Mouse (Mus musculus) heart, embryonic 11.5 days (tissue): ENCODE data around the gene Gpr4. TPM values are rescaled to one million over a fixed set of nuclear protein-coding genes. Genes with fewer than 3 reads are reported as not detected.

Experiments used
- ATAC-seq: fragments of 200-750 bp; cut with Nextera tagmentation; replicated peaks from 2 replicates; pipeline ENCODE4 v1.8.0; 2017; ENCODE audit warnings: moderate library complexity; ENCODE audit not compliant: insufficient number of reproducible peaks, low FRiP score, low TSS enrichment
- H3K27ac ChIP-seq: fragments of 300-500 bp; sonication (generic); 2 replicates; pipeline ENCODE4 v1.5.1; 2014; ENCODE audit warnings: mild to moderate bottlenecking, low read depth, low read length
- H3K27me3 ChIP-seq: fragments of 300-500 bp; sonication (generic); 2 replicates; pipeline ENCODE4 v1.6.1; 2014; ENCODE audit warnings: mild to moderate bottlenecking, low read length, mixed read lengths; ENCODE audit not compliant: control insufficient read depth, insufficient read depth
- H3K36me3 ChIP-seq: fragments of 300-500 bp; sonication (generic); 2 replicates; pipeline ENCODE4 v1.6.1; 2014; ENCODE audit warnings: mild to moderate bottlenecking, low read length, moderate library complexity, mixed read lengths; ENCODE audit not compliant: control insufficient read depth, insufficient read depth
- H3K4me1 ChIP-seq: fragments of 300-500 bp; sonication (generic); 2 replicates; pipeline ENCODE4 v1.6.1; 2014; ENCODE audit warnings: low read length; ENCODE audit not compliant: control insufficient read depth, insufficient read depth
- H3K4me2 ChIP-seq: fragments of 300-500 bp; sonication (generic); 2 replicates; pipeline ENCODE4 v1.6.1; 2014; ENCODE audit warnings: mild to moderate bottlenecking, moderate library complexity
- H3K4me3 ChIP-seq: fragments of 300-500 bp; sonication (generic); 2 replicates; pipeline ENCODE4 v1.5.1; 2014; ENCODE audit warnings: low read depth, low read length
- H3K9ac ChIP-seq: fragments of 300-500 bp; sonication (generic); 2 replicates; pipeline ENCODE4 v1.6.1; 2014; ENCODE audit warnings: mild to moderate bottlenecking, low read depth, low read length, moderate library complexity
- H3K9me3 ChIP-seq: fragments of 300-500 bp; sonication (generic); replicated peaks from 2 replicates; pipeline ENCODE4 v1.6.1; 2016; ENCODE audit warnings: low read length; ENCODE audit not compliant: control insufficient read depth
- WGBS: fragments of 180-500 bp; shearing (Covaris S2); extraction: QIAGEN DNeasy Blood & Tissue Kit; methylation state at CpG from one replicate; pipeline ENCODE4 v1.1.7; 2014; ENCODE audit not compliant: insufficient replicate concordance; 5-methylcytosine and 5-hydroxymethylcytosine counted together
- polyA plus RNA-seq: library from polyadenylated mRNA; unstranded; fragments of >200 nt; fragmentation: Nextera tagmentation; extraction: Ambion mirVana; gene quantifications from 2 replicates; pipeline ENCODE4 v1.2.1, GENCODE M21; 2014

The Gpr4 gene
- polyA plus RNA-seq, 1 experiment from 2014 or later: 1.3 TPM

GRCm38 (mm10) chr7:19236411-19236810 lies 24.1 kb downstream of the Gpr4 start:
- no peak overlapping the region for H3K27ac ChIP-seq
- no peaks in the 10 kb centered on the region for H3K27me3 ChIP-seq
- peaks cover 40% of the 10 kb centered on the region for H3K4me1 ChIP-seq
- H3K36me3 ChIP-seq: peaks cover under 1% of the 10 kb centered on the region; the same call in 1 of the 2 replicates
- H3K9me3 ChIP-seq: no peaks in the 10 kb centered on the region
- no peak overlapping the region for H3K4me3 ChIP-seq
- WGBS: 77% methylated on average over 2 of the region's 2 CpGs
- H3K4me2 ChIP-seq: no peak overlapping the region
- H3K9ac ChIP-seq: no peak overlapping the region
- no peak for ATAC-seq

- Histone ChIP-seq H3K4me2 (peak overlapping the region; percentile 14; the same call in 1 of the 2 replicates), H3K4me1 (peaks cover 40% of the 10 kb centered on the region), H3K9ac (no peak overlapping the region), H3K27me3 (no peaks in the 10 kb centered on the region), H3K9me3 (no peaks in the 10 kb centered on the region), H3K27ac (peak overlapping the region; percentile 60), H3K4me3 (0 out of 2 replicates have a peak overlapping the region, but pooled peaks have one; percentile 1), H3K36me3 (no peaks in the 10 kb centered on the region; the same call in 1 of the 2 replicates)
- no peak for ATAC-seq
- 75% methylated on average over 4 of the region's 4 CpGs for WGBS
These were observed 26.0 kb downstream of the Gpr4 start for GRCm38 (mm10) chr7:19238344-19238743.

- Histone ChIP-seq H3K27ac (peak overlapping the region; percentile 71), H3K4me1 (peaks cover 40% of the 10 kb centered on the region), H3K27me3 (no peaks in the 10 kb centered on the region), H3K4me2 (no peak overlapping the region), H3K36me3 (no peaks in the 10 kb centered on the region), H3K9ac (no peak overlapping the region), H3K9me3 (no peaks in the 10 kb centered on the region), H3K4me3 (no peak overlapping the region)
- peak; percentile 80 for ATAC-seq
- whole genome bisulfite sequencing: 0% methylated on average over 1 of the region's 1 CpGs
These were observed 27.1 kb downstream of the Gpr4 start for GRCm38 (mm10) chr7:19239423-19239822.

GRCm38 (mm10) chr7:19239986-19240385 lies 27.6 kb downstream of the Gpr4 start:
- peaks cover 36% of the 10 kb centered on the region for H3K4me1 ChIP-seq
- H3K27ac ChIP-seq: peak overlapping the region; percentile 71
- WGBS: 70% methylated on average over 3 of the region's 4 CpGs
- H3K4me2 ChIP-seq: 0 out of 2 replicates have a peak overlapping the region, but pooled peaks have one; percentile 11
- H3K36me3 ChIP-seq: 0 out of 2 replicates have a peak, but pooled peaks cover under 1% of the 10 kb centered on the region
- no peaks in the 10 kb centered on the region for H3K27me3 ChIP-seq
- no peak overlapping the region for H3K4me3 ChIP-seq
- ATAC-seq: 0 out of 2 replicates have a peak, but pooled peaks have one; percentile 24
- no peak overlapping the region for H3K9ac ChIP-seq
- H3K9me3 ChIP-seq: no peaks in the 10 kb centered on the region

- Histone ChIP-seq H3K4me2 (no peak overlapping the region), H3K27ac (no peak overlapping the region; the same call in 1 of the 2 replicates), H3K9ac (no peak overlapping the region), H3K27me3 (no peaks in the 10 kb centered on the region), H3K4me3 (0 out of 2 replicates have a peak overlapping the region, but pooled peaks have one; percentile 8), H3K4me1 (peaks cover 30% of the 10 kb centered on the region), H3K9me3 (no peaks in the 10 kb centered on the region), H3K36me3 (0 out of 2 replicates have a peak, but pooled peaks cover 2% of the 10 kb centered on the region)
- no peak for ATAC-seq
- WGBS: 89% methylated on average over 8 of the region's 8 CpGs
These were observed 28.6 kb downstream of the Gpr4 start for GRCm38 (mm10) chr7:19240905-19241463.

- H3K36me3 ChIP-seq: peaks cover 4% of the 10 kb centered on the region
- peaks cover 22% of the 10 kb centered on the region for H3K4me1 ChIP-seq
- no peak overlapping the region for H3K27ac ChIP-seq
- ATAC-seq: no peak
- H3K27me3 ChIP-seq: no peaks in the 10 kb centered on the region
- H3K9ac ChIP-seq: no peak overlapping the region
- WGBS: 77% methylated on average over 1 of the region's 1 CpGs
- H3K4me3 ChIP-seq: no peak overlapping the region
- no peaks in the 10 kb centered on the region for H3K9me3 ChIP-seq
- H3K4me2 ChIP-seq: no peak overlapping the region
These were observed 29.7 kb downstream of the Gpr4 start for GRCm38 (mm10) chr7:19242005-19242404.

- Histone ChIP-seq H3K9me3 (no peaks in the 10 kb centered on the region), H3K4me1 (peaks cover 11% of the 10 kb centered on the region), H3K4me2 (no peak overlapping the region), H3K27ac (no peak overlapping the region), H3K4me3 (no peak overlapping the region), H3K27me3 (no peaks in the 10 kb centered on the region), H3K36me3 (peaks cover 10% of the 10 kb centered on the region), H3K9ac (no peak overlapping the region)
- 87% methylated on average over 5 of the region's 5 CpGs for WGBS
- no peak for ATAC-seq
These were observed 31.5 kb downstream of the Gpr4 start for GRCm38 (mm10) chr7:19243858-19244257.

GRCm38 (mm10) chr7:19245083-19245482 lies 32.7 kb downstream of the Gpr4 start:
- WGBS: 75% methylated on average over 3 of the region's 3 CpGs
- ATAC-seq: no peak
- no peak overlapping the region for H3K4me2 ChIP-seq
- no peaks in the 10 kb centered on the region; the same call in none of the 2 replicates for H3K4me1 ChIP-seq
- H3K9ac ChIP-seq: no peak overlapping the region
- H3K9me3 ChIP-seq: no peaks in the 10 kb centered on the region
- no peaks in the 10 kb centered on the region for H3K27me3 ChIP-seq
- H3K27ac ChIP-seq: no peak overlapping the region
- no peak overlapping the region for H3K4me3 ChIP-seq
- peaks cover 10% of the 10 kb centered on the region for H3K36me3 ChIP-seq

GRCm38 (mm10) chr7:19246855-19247254 lies 34.5 kb downstream of the Gpr4 start:
- Histone ChIP-seq H3K27me3 (no peaks in the 10 kb centered on the region), H3K9ac (no peak overlapping the region), H3K9me3 (no peaks in the 10 kb centered on the region), H3K27ac (no peak overlapping the region), H3K4me3 (no peak overlapping the region), H3K36me3 (peaks cover 10% of the 10 kb centered on the region), H3K4me2 (peak overlapping the region; percentile 11; the same call in 1 of the 2 replicates), H3K4me1 (no peaks in the 10 kb centered on the region)
- 85% methylated on average over 1 of the region's 1 CpGs for WGBS
- no peak for ATAC-seq
